Comparison of ENCODE assay signal across 11 mouse cellular contexts in genomic region chr9:102746753-102747152, GRCm38 (mm10). TPM values are rescaled to one million over a fixed set of nuclear protein-coding genes. Genes with fewer than 3 reads are reported as not detected.
A peak's percentile ranks its signal among the peaks of the same experiment; 100 is the strongest.
DNase-seq lines count a peak whose midpoint lies in the region; ATAC-seq and TF ChIP-seq lines count a peak whose summit lies in the region.
"Had no signal": no experiment of that assay in that cellular context is flagged by ENCODE, and none has a peak within 500 bp of the region (broad histone marks: within the 10 kb centered on the region; RNA-seq: fewer than 3 reads in every experiment).

No protein-coding gene starts in this region.

- H3K4me2 ChIP-seq in embryonic facial prominence, embryonic 13.5 days, result no peak overlapping the region
- no peak overlapping the region for H3K4me2 ChIP-seq in kidney, embryonic 15.5 days
- no peak overlapping the region for H3K4me2 ChIP-seq in stomach, postnatal 0 days (replicated peaks; ENCODE audit: low read depth)

- WGBS in embryonic facial prominence, embryonic 13.5 days, result 35% methylated on average over 5 of the region's 5 CpGs
- WGBS in embryonic facial prominence, embryonic 10.5 days, result 61% methylated on average over 5 of the region's 5 CpGs
- WGBS in kidney, embryonic 15.5 days, result 24% methylated on average over 5 of the region's 5 CpGs
- WGBS in stomach, postnatal 0 days, result 47% methylated on average over 5 of the region's 5 CpGs

- no peak for TF ChIP-seq CTCF in stomach, postnatal 0 days (IDR thresholded peaks at IDR 0.05; ENCODE audit: low read depth)

- DNase-seq in embryonic facial prominence, embryonic 10.5 days (ENCODE audit: low spot score), result no peak
- DNase-seq in testis, postnatal 14 days (ENCODE audit: low spot score), result peak; percentile 47
- no peak for DNase-seq in testis, postnatal 10 days (ENCODE audit: low spot score)
- DNase-seq in stomach, postnatal 0 days (ENCODE audit: low spot score), result no peak
- no peak for DNase-seq in cerebellum, adult 9-11 months
- no peak for DNase-seq in right cerebral cortex, adult 2 months (ENCODE audit: low spot score in 2 of 2)
- DNase-seq: lung, postnatal 14 days; thymus, adult 18-20 months had no signal

- no peaks in the 10 kb centered on the region for H3K9me3 ChIP-seq in embryonic facial prominence, embryonic 13.5 days
- no peaks in the 10 kb centered on the region for H3K9me3 ChIP-seq in embryonic facial prominence, embryonic 10.5 days
- no peaks in the 10 kb centered on the region for H3K9me3 ChIP-seq in kidney, embryonic 15.5 days (replicated peaks)
- no peaks in the 10 kb centered on the region for H3K9me3 ChIP-seq in stomach, postnatal 0 days (ENCODE audit: control insufficient read depth, low read length)
- H3K9me3 ChIP-seq: heart, embryonic 10.5 days had no signal

- TF ChIP-seq EP300 in stomach, postnatal 0 days (optimal IDR thresholded peaks at IDR 0.05), result no peak

- H3K9ac ChIP-seq in embryonic facial prominence, embryonic 13.5 days, result no peak overlapping the region
- no peak overlapping the region for H3K9ac ChIP-seq in kidney, embryonic 15.5 days
- H3K9ac ChIP-seq in stomach, postnatal 0 days (ENCODE audit: low read length), result no peak overlapping the region

- H3K36me3 ChIP-seq in embryonic facial prominence, embryonic 13.5 days, result no peaks in the 10 kb centered on the region
- no peaks in the 10 kb centered on the region for H3K36me3 ChIP-seq in embryonic facial prominence, embryonic 10.5 days (replicated peaks)
- no peaks in the 10 kb centered on the region for H3K36me3 ChIP-seq in kidney, embryonic 15.5 days
- no peaks in the 10 kb centered on the region for H3K36me3 ChIP-seq in stomach, postnatal 0 days (ENCODE audit: control insufficient read depth, insufficient read depth, low read length)
- H3K36me3 ChIP-seq: heart, embryonic 10.5 days had no signal

- no peak for ATAC-seq in embryonic facial prominence, embryonic 13.5 days (ENCODE audit: insufficient number of reproducible peaks, insufficient read depth, low FRiP score, low TSS enrichment, low read depth)
- ATAC-seq in kidney, embryonic 15.5 days (replicated peaks; ENCODE audit: low FRiP score), result 0 out of 2 replicates have a peak, but pooled peaks have one; percentile 52
- no peak for ATAC-seq in stomach, postnatal 0 days (ENCODE audit: low FRiP score, low TSS enrichment)

- H3K4me3 ChIP-seq in embryonic facial prominence, embryonic 13.5 days, result no peak overlapping the region
- H3K4me3 ChIP-seq in embryonic facial prominence, embryonic 10.5 days, result no peak overlapping the region
- H3K4me3 ChIP-seq in kidney, embryonic 15.5 days (replicated peaks), result no peak overlapping the region
- H3K4me3 ChIP-seq in stomach, postnatal 0 days (ENCODE audit: low read depth, low read length), result no peak overlapping the region
- H3K4me3 ChIP-seq: heart, embryonic 10.5 days had no signal

- peaks cover 12% of the 10 kb centered on the region for H3K4me1 ChIP-seq in embryonic facial prominence, embryonic 13.5 days
- peaks cover 10% of the 10 kb centered on the region for H3K4me1 ChIP-seq in embryonic facial prominence, embryonic 10.5 days
- peaks cover 19% of the 10 kb centered on the region for H3K4me1 ChIP-seq in kidney, embryonic 15.5 days
- H3K4me1 ChIP-seq in stomach, postnatal 0 days (replicated peaks; ENCODE audit: control insufficient read depth, insufficient read depth), result 0 out of 2 replicates have a peak, but pooled peaks cover 6% of the 10 kb centered on the region

- peak overlapping the region; percentile 55 for H3K27ac ChIP-seq in embryonic facial prominence, embryonic 13.5 days
- H3K27ac ChIP-seq in embryonic facial prominence, embryonic 10.5 days (replicated peaks), result no peak overlapping the region; the same call in 1 of the 2 replicates
- peak overlapping the region; percentile 74 for H3K27ac ChIP-seq in kidney, embryonic 15.5 days
- peak overlapping the region; percentile 65 for H3K27ac ChIP-seq in stomach, postnatal 0 days (replicated peaks)
- H3K27ac ChIP-seq: heart, embryonic 10.5 days had no signal

- no peaks in the 10 kb centered on the region for H3K27me3 ChIP-seq in embryonic facial prominence, embryonic 13.5 days
- no peaks in the 10 kb centered on the region for H3K27me3 ChIP-seq in embryonic facial prominence, embryonic 10.5 days (replicated peaks; ENCODE audit: low read depth, poor library complexity, severe bottlenecking)
- H3K27me3 ChIP-seq in kidney, embryonic 15.5 days, result no peaks in the 10 kb centered on the region
- H3K27me3 ChIP-seq in stomach, postnatal 0 days (ENCODE audit: control insufficient read depth, insufficient read depth, low read length), result no peaks in the 10 kb centered on the region

RNA-seq across cellular contexts. Expression of gene Amotl2, which starts 30.3 kb away (rescaled TPM):
- 54.0 and 55.8 TPM in 2 replicates for polyA plus RNA-seq in embryonic facial prominence, embryonic 13.5 days (2015; fragmentation: Nextera tagmentation; extraction: Ambion mirVana)
- polyA plus RNA-seq in embryonic facial prominence, embryonic 10.5 days (2016; fragmentation: Nextera tagmentation; extraction: Ambion mirVana), result 61.4 and 64.0 TPM in 2 replicates
- polyA plus RNA-seq in kidney, embryonic 15.5 days (2015; fragmentation: Nextera tagmentation; extraction: Ambion mirVana), result 43.3 and 45.1 TPM in 2 replicates
- polyA plus RNA-seq in stomach, postnatal 0 days (2015; fragmentation: Nextera tagmentation; extraction: Ambion mirVana), result 18.6 and 22.7 TPM in 2 replicates
